Mouse (Mus musculus): Measurements from ENCODE around the gene Mrps35. TPM values are rescaled to one million over a fixed set of nuclear protein-coding genes. Genes with fewer than 3 reads are reported as not detected.

Mrps35 gene
- polyA plus RNA-seq, 1 experiment = 37.2 TPM

- Histone ChIP-seq H3K4me1 (ENCODE audit: control insufficient read depth, insufficient read depth, low read length) (no peaks in the 10 kb centered on the region; the same call in 1 of the 2 replicates), H3K4me3 (ENCODE audit: insufficient read depth, low read length) (no peak overlapping the region), H3K27ac (ENCODE audit: insufficient read depth, low read length) (no peak overlapping the region)
- TF ChIP-seq CTCF (IDR thresholded peaks at IDR 0.05; ENCODE audit: borderline replicate concordance, insufficient read depth, low read length) = no peak
- no peak for TF ChIP-seq POLR2A (IDR thresholded peaks at IDR 0.05; ENCODE audit: low read depth, low read length)
These were observed 52.2 kb downstream of the Mrps35 start for GRCm38 (mm10) chr6:147094771-147095170.

- no peak overlapping the region for H3K27ac ChIP-seq (ENCODE audit: insufficient read depth, low read length)
- H3K4me3 ChIP-seq (ENCODE audit: insufficient read depth, low read length) = no peak overlapping the region
- H3K4me1 ChIP-seq (ENCODE audit: control insufficient read depth, insufficient read depth, low read length) = no peaks in the 10 kb centered on the region; the same call in 1 of the 2 replicates
- TF ChIP-seq CTCF (IDR thresholded peaks at IDR 0.05; ENCODE audit: borderline replicate concordance, insufficient read depth, low read length) (no peak), POLR2A (IDR thresholded peaks at IDR 0.05; ENCODE audit: low read depth, low read length) (no peak)
These were observed 53.5 kb downstream of the Mrps35 start for GRCm38 (mm10) chr6:147096109-147096508.

- no peak overlapping the region for H3K4me3 ChIP-seq (ENCODE audit: insufficient read depth, low read length)
- TF ChIP-seq POLR2A (IDR thresholded peaks at IDR 0.05; ENCODE audit: low read depth, low read length) = no peak
- TF ChIP-seq CTCF (IDR thresholded peaks at IDR 0.05; ENCODE audit: borderline replicate concordance, insufficient read depth, low read length) = no peak
- no peaks in the 10 kb centered on the region; the same call in 1 of the 2 replicates for H3K4me1 ChIP-seq (ENCODE audit: control insufficient read depth, insufficient read depth, low read length)
- H3K27ac ChIP-seq (ENCODE audit: insufficient read depth, low read length) = no peak overlapping the region
These were observed 54.4 kb downstream of the Mrps35 start for GRCm38 (mm10) chr6:147096934-147097333.

GRCm38 (mm10) chr6:147097346-147097929 lies 54.9 kb downstream of the Mrps35 start:
- TF ChIP-seq CTCF (IDR thresholded peaks at IDR 0.05; ENCODE audit: borderline replicate concordance, insufficient read depth, low read length) (no peak), POLR2A (IDR thresholded peaks at IDR 0.05; ENCODE audit: low read depth, low read length) (no peak)
- Histone ChIP-seq H3K27ac (ENCODE audit: insufficient read depth, low read length) (no peak overlapping the region), H3K4me3 (ENCODE audit: insufficient read depth, low read length) (no peak overlapping the region)

GRCm38 (mm10) chr6:147099458-147100277 lies 57.1 kb downstream of the Mrps35 start:
- Histone ChIP-seq H3K27ac (ENCODE audit: insufficient read depth, low read length) (no peak overlapping the region), H3K4me1 (ENCODE audit: control insufficient read depth, insufficient read depth, low read length) (no peaks in the 10 kb centered on the region), H3K4me3 (ENCODE audit: insufficient read depth, low read length) (no peak overlapping the region)
- TF ChIP-seq CTCF (IDR thresholded peaks at IDR 0.05; ENCODE audit: borderline replicate concordance, insufficient read depth, low read length) = no peak
- no peak for TF ChIP-seq POLR2A (IDR thresholded peaks at IDR 0.05; ENCODE audit: low read depth, low read length)

More at GRCm38 (mm10) chr6:147097346-147097929, 54.9 kb downstream of the Mrps35 start:
- no peaks in the 10 kb centered on the region; the same call in 1 of the 2 replicates for H3K4me1 ChIP-seq (ENCODE audit: control insufficient read depth, insufficient read depth, low read length)

- no peaks in the 10 kb centered on the region for H3K4me1 ChIP-seq (ENCODE audit: control insufficient read depth, insufficient read depth, low read length)
- no peak overlapping the region for H3K4me3 ChIP-seq (ENCODE audit: insufficient read depth, low read length)
- no peak overlapping the region for H3K27ac ChIP-seq (ENCODE audit: insufficient read depth, low read length)
- TF ChIP-seq CTCF (IDR thresholded peaks at IDR 0.05; ENCODE audit: borderline replicate concordance, insufficient read depth, low read length) (no peak), POLR2A (IDR thresholded peaks at IDR 0.05; ENCODE audit: low read depth, low read length) (no peak)
These were observed 59.7 kb downstream of the Mrps35 start for GRCm38 (mm10) chr6:147102293-147102692.

- Histone ChIP-seq H3K4me3 (ENCODE audit: insufficient read depth, low read length) (no peak overlapping the region), H3K27ac (ENCODE audit: insufficient read depth, low read length) (no peak overlapping the region), H3K4me1 (ENCODE audit: control insufficient read depth, insufficient read depth, low read length) (no peaks in the 10 kb centered on the region)
- TF ChIP-seq POLR2A (IDR thresholded peaks at IDR 0.05; ENCODE audit: low read depth, low read length) = no peak
- TF ChIP-seq CTCF (IDR thresholded peaks at IDR 0.05; ENCODE audit: borderline replicate concordance, insufficient read depth, low read length) = no peak
These were observed 63.0 kb downstream of the Mrps35 start for GRCm38 (mm10) chr6:147105529-147105928.

GRCm38 (mm10) chr6:147106716-147107115 lies 64.2 kb downstream of the Mrps35 start:
- TF ChIP-seq CTCF (IDR thresholded peaks at IDR 0.05; ENCODE audit: borderline replicate concordance, insufficient read depth, low read length) = no peak
- H3K27ac ChIP-seq (ENCODE audit: insufficient read depth, low read length) = no peak overlapping the region
- H3K4me3 ChIP-seq (ENCODE audit: insufficient read depth, low read length) = no peak overlapping the region
- no peaks in the 10 kb centered on the region for H3K4me1 ChIP-seq (ENCODE audit: control insufficient read depth, insufficient read depth, low read length)

GRCm38 (mm10) chr6:147109283-147109682 lies 66.7 kb downstream of the Mrps35 start:
- TF ChIP-seq CTCF (IDR thresholded peaks at IDR 0.05; ENCODE audit: borderline replicate concordance, insufficient read depth, low read length) = no peak
- TF ChIP-seq POLR2A (IDR thresholded peaks at IDR 0.05; ENCODE audit: low read depth, low read length) = no peak
- Histone ChIP-seq H3K27ac (ENCODE audit: insufficient read depth, low read length) (no peak overlapping the region), H3K4me3 (ENCODE audit: insufficient read depth, low read length) (no peak overlapping the region), H3K4me1 (ENCODE audit: control insufficient read depth, insufficient read depth, low read length) (no peaks in the 10 kb centered on the region)

GRCm38 (mm10) chr6:147116579-147116978 lies 74.0 kb downstream of the Mrps35 start:
- no peaks in the 10 kb centered on the region for H3K4me1 ChIP-seq (ENCODE audit: control insufficient read depth, insufficient read depth, low read length)
- TF ChIP-seq POLR2A (IDR thresholded peaks at IDR 0.05; ENCODE audit: low read depth, low read length) (no peak), CTCF (IDR thresholded peaks at IDR 0.05; ENCODE audit: borderline replicate concordance, insufficient read depth, low read length) (no peak)
- no peak overlapping the region for H3K27ac ChIP-seq (ENCODE audit: insufficient read depth, low read length)
- no peak overlapping the region for H3K4me3 ChIP-seq (ENCODE audit: insufficient read depth, low read length)

Data from embryonic fibroblast, embryonic 13.5 days (primary cell).